Mouse (Mus musculus): Measurements from ENCODE around the gene Ldb2. TPM values are rescaled to one million over a fixed set of nuclear protein-coding genes. Genes with fewer than 3 reads are reported as not detected.

Ldb2 gene
- polyA plus RNA-seq, 2 experiments: 59.5 to 64.4 TPM

GRCm38 (mm10) chr5:44490462-44490861, 309.0 kb downstream of the Ldb2 start:
- H3K36me3 ChIP-seq (ENCODE audit: control insufficient read depth, insufficient read depth, low read length): no peaks in the 10 kb centered on the region
- no peaks in the 10 kb centered on the region for H3K9me3 ChIP-seq (ENCODE audit: control insufficient read depth, low read length)
- 95% methylated on average over 6 of the region's 6 CpGs for WGBS
- H3K27me3 ChIP-seq (ENCODE audit: control insufficient read depth, insufficient read depth, low read length): no peaks in the 10 kb centered on the region
- H3K4me1 ChIP-seq (ENCODE audit: control insufficient read depth, insufficient read depth, low read length): no peaks in the 10 kb centered on the region
- DNase-seq (ENCODE audit: low spot score) (no peak), ATAC-seq (ENCODE audit: low FRiP score, low read depth) (no peak)
- H3K4me2 ChIP-seq (replicated peaks; ENCODE audit: low read depth, low read length, severe bottlenecking): no peak overlapping the region
- H3K9ac ChIP-seq (ENCODE audit: low read depth, low read length, severe bottlenecking): no peak overlapping the region
- no peak overlapping the region for H3K27ac ChIP-seq (replicated peaks; ENCODE audit: low read depth, low read length)
- TF ChIP-seq POLR2A (IDR thresholded peaks at IDR 0.05; ENCODE audit: borderline replicate concordance, extremely low read depth, insufficient read depth, insufficient read length): no peak
- no peak overlapping the region for H3K4me3 ChIP-seq (replicated peaks; ENCODE audit: low read length)

- no peak for TF ChIP-seq POLR2A (IDR thresholded peaks at IDR 0.05; ENCODE audit: borderline replicate concordance, extremely low read depth, insufficient read depth, insufficient read length)
- Histone ChIP-seq H3K4me1 (ENCODE audit: control insufficient read depth, insufficient read depth, low read length) (0 out of 2 replicates have a peak, but pooled peaks cover 10% of the 10 kb centered on the region), H3K4me3 (replicated peaks; ENCODE audit: low read length) (no peak overlapping the region), H3K4me2 (replicated peaks; ENCODE audit: low read depth, low read length, severe bottlenecking) (no peak overlapping the region), H3K9me3 (ENCODE audit: control insufficient read depth, low read length) (no peaks in the 10 kb centered on the region), H3K27ac (replicated peaks; ENCODE audit: low read depth, low read length) (no peak overlapping the region), H3K27me3 (ENCODE audit: control insufficient read depth, insufficient read depth, low read length) (no peaks in the 10 kb centered on the region), H3K9ac (ENCODE audit: low read depth, low read length, severe bottlenecking) (no peak overlapping the region), H3K36me3 (ENCODE audit: control insufficient read depth, insufficient read depth, low read length) (no peaks in the 10 kb centered on the region)
- DNase-seq (ENCODE audit: low spot score) (peak; percentile 17), ATAC-seq (ENCODE audit: low FRiP score, low read depth) (no peak)
- WGBS: 70% methylated on average over 11 of the region's 11 CpGs
Observed at GRCm38 (mm10) chr5:44483426-44484106, 315.9 kb downstream of the Ldb2 start.

- no peaks in the 10 kb centered on the region for H3K36me3 ChIP-seq (ENCODE audit: control insufficient read depth, insufficient read depth, low read length)
- H3K27me3 ChIP-seq (ENCODE audit: control insufficient read depth, insufficient read depth, low read length): no peaks in the 10 kb centered on the region
- 56% methylated on average over 4 of the region's 4 CpGs for WGBS
- DNase-seq (ENCODE audit: low spot score): no peak
- no peak overlapping the region for H3K27ac ChIP-seq (replicated peaks; ENCODE audit: low read depth, low read length)
- 0 out of 2 replicates have a peak, but pooled peaks cover 10% of the 10 kb centered on the region for H3K4me1 ChIP-seq (ENCODE audit: control insufficient read depth, insufficient read depth, low read length)
- ATAC-seq (ENCODE audit: low FRiP score, low read depth): 0 out of 2 replicates have a peak, but pooled peaks have one; percentile 26
- H3K4me3 ChIP-seq (replicated peaks; ENCODE audit: low read length): no peak overlapping the region
- no peak overlapping the region for H3K4me2 ChIP-seq (replicated peaks; ENCODE audit: low read depth, low read length, severe bottlenecking)
- H3K9ac ChIP-seq (ENCODE audit: low read depth, low read length, severe bottlenecking): no peak overlapping the region
- TF ChIP-seq POLR2A (IDR thresholded peaks at IDR 0.05; ENCODE audit: borderline replicate concordance, extremely low read depth, insufficient read depth, insufficient read length): no peak
- no peaks in the 10 kb centered on the region for H3K9me3 ChIP-seq (ENCODE audit: control insufficient read depth, low read length)
Observed at GRCm38 (mm10) chr5:44481406-44481805, 318.1 kb downstream of the Ldb2 start.

- Histone ChIP-seq H3K27me3 (ENCODE audit: control insufficient read depth, insufficient read depth, low read length) (no peaks in the 10 kb centered on the region), H3K4me1 (ENCODE audit: control insufficient read depth, insufficient read depth, low read length) (0 out of 2 replicates have a peak, but pooled peaks cover 10% of the 10 kb centered on the region), H3K27ac (replicated peaks; ENCODE audit: low read depth, low read length) (no peak overlapping the region), H3K4me3 (replicated peaks; ENCODE audit: low read length) (no peak overlapping the region), H3K36me3 (ENCODE audit: control insufficient read depth, insufficient read depth, low read length) (peaks cover 3% of the 10 kb centered on the region; the same call in 1 of the 2 replicates), H3K9ac (ENCODE audit: low read depth, low read length, severe bottlenecking) (no peak overlapping the region), H3K4me2 (replicated peaks; ENCODE audit: low read depth, low read length, severe bottlenecking) (no peak overlapping the region), H3K9me3 (ENCODE audit: control insufficient read depth, low read length) (no peaks in the 10 kb centered on the region)
- ATAC-seq (ENCODE audit: low FRiP score, low read depth): no peak
- peak; percentile 22 for DNase-seq (ENCODE audit: low spot score)
- 25% methylated on average over 4 of the region's 4 CpGs for WGBS
- TF ChIP-seq POLR2A (IDR thresholded peaks at IDR 0.05; ENCODE audit: borderline replicate concordance, extremely low read depth, insufficient read depth, insufficient read length): no peak
Observed at GRCm38 (mm10) chr5:44476356-44476755, 323.1 kb downstream of the Ldb2 start.

- Histone ChIP-seq H3K9me3 (ENCODE audit: control insufficient read depth, low read length) (no peaks in the 10 kb centered on the region), H3K4me3 (replicated peaks; ENCODE audit: low read length) (no peak overlapping the region), H3K27ac (replicated peaks; ENCODE audit: low read depth, low read length) (no peak overlapping the region), H3K9ac (ENCODE audit: low read depth, low read length, severe bottlenecking) (no peak overlapping the region), H3K27me3 (ENCODE audit: control insufficient read depth, insufficient read depth, low read length) (no peaks in the 10 kb centered on the region), H3K36me3 (ENCODE audit: control insufficient read depth, insufficient read depth, low read length) (peaks cover 3% of the 10 kb centered on the region; the same call in 1 of the 2 replicates), H3K4me2 (replicated peaks; ENCODE audit: low read depth, low read length, severe bottlenecking) (no peak overlapping the region), H3K4me1 (ENCODE audit: control insufficient read depth, insufficient read depth, low read length) (0 out of 2 replicates have a peak, but pooled peaks cover 3% of the 10 kb centered on the region)
- 83% methylated on average over 1 of the region's 1 CpGs for WGBS
- ATAC-seq (ENCODE audit: low FRiP score, low read depth) (no peak), DNase-seq (ENCODE audit: low spot score) (no peak)
- TF ChIP-seq POLR2A (IDR thresholded peaks at IDR 0.05; ENCODE audit: borderline replicate concordance, extremely low read depth, insufficient read depth, insufficient read length): no peak
Observed at GRCm38 (mm10) chr5:44475543-44475942, 323.9 kb downstream of the Ldb2 start.

Data from limb, embryonic 14.5 days (tissue).